ENCODE assay signal across 21 mouse cellular contexts in the genomic region with DNA sequence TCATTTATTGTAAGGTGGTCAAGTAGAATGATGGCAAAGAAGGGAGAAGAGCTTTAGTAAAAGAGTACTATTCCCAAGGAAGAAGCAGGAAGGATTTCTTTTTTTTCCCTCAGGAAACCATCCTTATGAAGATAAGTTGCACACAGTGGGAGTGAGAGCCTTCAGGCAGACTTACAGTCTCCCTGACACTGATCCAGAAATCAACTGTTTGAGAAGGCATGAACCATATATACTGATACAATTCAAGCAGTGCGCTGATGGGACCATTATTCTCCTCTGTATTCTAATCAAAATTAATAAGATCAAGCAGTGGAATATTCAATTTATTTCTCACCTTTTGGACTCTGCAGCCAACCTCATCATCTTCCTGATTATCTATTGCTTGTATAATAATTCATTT.
DNase-seq lines count a peak whose midpoint lies in the region; ATAC-seq and TF ChIP-seq lines count a peak whose summit lies in the region.
"Had no signal": no experiment of that assay in that cellular context is flagged by ENCODE, and none has a peak within 500 bp of the region (broad histone marks: within the 10 kb centered on the region; RNA-seq: fewer than 3 reads in every experiment).

No protein-coding gene starts in this region.

- 97% methylated on average over 1 of the region's 1 CpGs for WGBS in hindbrain, embryonic 11.5 days
- 78% methylated on average over 1 of the region's 1 CpGs for WGBS in hindbrain, postnatal 0 days
- 83% methylated on average over 1 of the region's 1 CpGs for WGBS in midbrain, embryonic 15.5 days
- WGBS in midbrain, embryonic 13.5 days, result 83% methylated on average over 1 of the region's 1 CpGs
- 63% methylated on average over 1 of the region's 1 CpGs for WGBS in neural tube, embryonic 14.5 days

- H3K36me3 ChIP-seq in hindbrain, embryonic 11.5 days (ENCODE audit: control insufficient read depth, insufficient read depth, low read length), result no peaks in the 10 kb centered on the region
- H3K36me3 ChIP-seq in hindbrain, postnatal 0 days (ENCODE audit: insufficient read depth, low read length), result no peaks in the 10 kb centered on the region
- H3K36me3 ChIP-seq in midbrain, embryonic 15.5 days (replicated peaks), result no peaks in the 10 kb centered on the region
- no peaks in the 10 kb centered on the region for H3K36me3 ChIP-seq in midbrain, embryonic 13.5 days
- no peaks in the 10 kb centered on the region for H3K36me3 ChIP-seq in neural tube, embryonic 14.5 days (ENCODE audit: control insufficient read depth, insufficient read depth, low read length)
- H3K36me3 ChIP-seq: embryonic facial prominence, embryonic 13.5 days; embryonic facial prominence, embryonic 15.5 days; forebrain, embryonic 10.5 days had no signal

- H3K9ac ChIP-seq in hindbrain, embryonic 11.5 days (ENCODE audit: low read depth, low read length), result no peak overlapping the region
- H3K9ac ChIP-seq in hindbrain, postnatal 0 days (replicated peaks; ENCODE audit: low read length), result no peak overlapping the region
- H3K9ac ChIP-seq in midbrain, embryonic 15.5 days, result no peak overlapping the region
- no peak overlapping the region for H3K9ac ChIP-seq in midbrain, embryonic 13.5 days (replicated peaks)
- no peak overlapping the region for H3K9ac ChIP-seq in neural tube, embryonic 14.5 days (replicated peaks; ENCODE audit: low read depth, low read length)
- H3K9ac ChIP-seq: embryonic facial prominence, embryonic 13.5 days; embryonic facial prominence, embryonic 15.5 days; forebrain, embryonic 13.5 days had no signal

- no peaks in the 10 kb centered on the region for H3K27me3 ChIP-seq in hindbrain, embryonic 11.5 days (ENCODE audit: control insufficient read depth, insufficient read depth, low read length)
- no peaks in the 10 kb centered on the region for H3K27me3 ChIP-seq in hindbrain, postnatal 0 days (ENCODE audit: insufficient read depth, low read length)
- H3K27me3 ChIP-seq in midbrain, embryonic 15.5 days (replicated peaks), result no peaks in the 10 kb centered on the region
- H3K27me3 ChIP-seq in midbrain, embryonic 13.5 days, result no peaks in the 10 kb centered on the region
- no peaks in the 10 kb centered on the region for H3K27me3 ChIP-seq in neural tube, embryonic 14.5 days (ENCODE audit: control insufficient read depth, insufficient read depth, low read length)
- H3K27me3 ChIP-seq: embryonic facial prominence, embryonic 13.5 days; embryonic facial prominence, embryonic 15.5 days; forebrain, embryonic 13.5 days had no signal

- H3K9me3 ChIP-seq in hindbrain, embryonic 11.5 days (ENCODE audit: control insufficient read depth, low read length), result no peaks in the 10 kb centered on the region
- no peaks in the 10 kb centered on the region for H3K9me3 ChIP-seq in hindbrain, postnatal 0 days (ENCODE audit: low read length)
- H3K9me3 ChIP-seq in midbrain, embryonic 15.5 days, result no peaks in the 10 kb centered on the region
- no peaks in the 10 kb centered on the region for H3K9me3 ChIP-seq in midbrain, embryonic 13.5 days
- H3K9me3 ChIP-seq in neural tube, embryonic 14.5 days (ENCODE audit: control insufficient read depth, low read length), result no peaks in the 10 kb centered on the region
- H3K9me3 ChIP-seq: embryonic facial prominence, embryonic 13.5 days; embryonic facial prominence, embryonic 15.5 days; forebrain, embryonic 10.5 days; forebrain, embryonic 13.5 days had no signal

- peak; percentile 61; the same call in 1 of the 2 replicates for ATAC-seq in hindbrain, embryonic 11.5 days (ENCODE audit: low FRiP score)
- ATAC-seq in hindbrain, postnatal 0 days, result no peak
- 0 out of 2 replicates have a peak, but pooled peaks have one; percentile 54 for ATAC-seq in midbrain, embryonic 15.5 days (replicated peaks)
- ATAC-seq in midbrain, embryonic 13.5 days, result no peak
- peak; percentile 28; the same call in 1 of the 2 replicates for ATAC-seq in neural tube, embryonic 14.5 days (ENCODE audit: low read depth)

- no peak overlapping the region for H3K4me3 ChIP-seq in hindbrain, embryonic 11.5 days (ENCODE audit: low read depth, low read length)
- H3K4me3 ChIP-seq in hindbrain, postnatal 0 days (ENCODE audit: low read length), result no peak overlapping the region
- no peak overlapping the region for H3K4me3 ChIP-seq in midbrain, embryonic 15.5 days
- no peak overlapping the region for H3K4me3 ChIP-seq in midbrain, embryonic 13.5 days (replicated peaks)
- no peak overlapping the region for H3K4me3 ChIP-seq in neural tube, embryonic 14.5 days (ENCODE audit: low read depth, low read length)
- H3K4me3 ChIP-seq: embryonic facial prominence, embryonic 13.5 days; embryonic facial prominence, embryonic 15.5 days; erythroblast, embryonic 14.5 days; forebrain, embryonic 10.5 days; forebrain, embryonic 13.5 days had no signal

- no peak overlapping the region for H3K4me2 ChIP-seq in hindbrain, embryonic 11.5 days (replicated peaks; ENCODE audit: low read depth, low read length)
- no peak overlapping the region for H3K4me2 ChIP-seq in hindbrain, postnatal 0 days (ENCODE audit: low read depth, low read length)
- no peak overlapping the region for H3K4me2 ChIP-seq in midbrain, embryonic 15.5 days
- no peak overlapping the region for H3K4me2 ChIP-seq in midbrain, embryonic 13.5 days (replicated peaks)
- no peak overlapping the region for H3K4me2 ChIP-seq in neural tube, embryonic 14.5 days (ENCODE audit: low read depth, low read length)
- H3K4me2 ChIP-seq: embryonic facial prominence, embryonic 13.5 days; embryonic facial prominence, embryonic 15.5 days; forebrain, embryonic 13.5 days had no signal

- no peak overlapping the region for H3K27ac ChIP-seq in hindbrain, embryonic 11.5 days (ENCODE audit: low read depth, low read length)
- H3K27ac ChIP-seq in hindbrain, postnatal 0 days, result no peak overlapping the region
- no peak overlapping the region for H3K27ac ChIP-seq in midbrain, embryonic 15.5 days
- no peak overlapping the region for H3K27ac ChIP-seq in midbrain, embryonic 13.5 days
- no peak overlapping the region for H3K27ac ChIP-seq in neural tube, embryonic 14.5 days (ENCODE audit: low read depth, low read length)
- H3K27ac ChIP-seq: embryonic facial prominence, embryonic 13.5 days; embryonic facial prominence, embryonic 15.5 days; forebrain, embryonic 10.5 days; forebrain, embryonic 13.5 days had no signal

- no peak for TF ChIP-seq CTCF in hindbrain, postnatal 0 days (IDR thresholded peaks at IDR 0.05; ENCODE audit: low read depth)

- no peaks in the 10 kb centered on the region for H3K4me1 ChIP-seq in hindbrain, embryonic 11.5 days (replicated peaks; ENCODE audit: control insufficient read depth, insufficient read depth, low read length)
- no peaks in the 10 kb centered on the region for H3K4me1 ChIP-seq in hindbrain, postnatal 0 days (ENCODE audit: insufficient read depth, low read length)
- H3K4me1 ChIP-seq in midbrain, embryonic 15.5 days, result 0 out of 2 replicates have a peak, but pooled peaks cover 4% of the 10 kb centered on the region
- H3K4me1 ChIP-seq in midbrain, embryonic 13.5 days (replicated peaks), result peaks cover 6% of the 10 kb centered on the region
- H3K4me1 ChIP-seq in neural tube, embryonic 14.5 days (ENCODE audit: control insufficient read depth, insufficient read depth, low read length), result no peaks in the 10 kb centered on the region
- H3K4me1 ChIP-seq: embryonic facial prominence, embryonic 13.5 days; embryonic facial prominence, embryonic 15.5 days; forebrain, embryonic 10.5 days had no signal

- DNase-seq in hindbrain, embryonic 11.5 days (ENCODE audit: low spot score), result no peak
- DNase-seq in hindbrain, postnatal 0 days (ENCODE audit: low spot score), result no peak
- DNase-seq in neural tube, embryonic 10.5 days (ENCODE audit: extremely low spot score, low spot score), result no peak
- DNase-seq: adrenal gland, adult 2 months; adrenal gland, postnatal 10 days; adrenal gland, postnatal 25 days; cerebellum, adult 11 months; cerebellum, adult 18-20 months; cerebellum, adult 8-10 months; cerebellum, adult 9-11 months; cerebellum, postnatal 14 days; cerebellum, postnatal 36 days; embryo, embryonic 11 days had no signal

Comparison
In these comparisons a context has a peak if more than half of its experiments do, and no peak if none do; other contexts are left out.
1. ATAC-seq: peak in hindbrain, embryonic 11.5 days (single experiment), midbrain, embryonic 15.5 days (single experiment) and neural tube, embryonic 14.5 days (single experiment); none in hindbrain, postnatal 0 days (single experiment) and midbrain, embryonic 13.5 days (single experiment).